Mouse (Mus musculus) ES-CJ7 (cell line): ENCODE data around the gene Olfr1297.

ENCODE experiments used
- DNase-seq: peaks from one replicate; pipeline ENCODE4 v3.0.0; 2011; ENCODE audit warnings: low read depth, low spot score

The Olfr1297 gene

GRCm38 (mm10) chr2:111626397-111626796, at the start of gene Olfr1297:
Gene Olfr1297, minus strand, starts transcription at chr2:111626497.
- no peak for DNase-seq

GRCm38 (mm10) chr2:111661119-111661518, 34.8 kb upstream of the Olfr1297 start, which contains the start of gene Olfr1299:
Gene Olfr1299, plus strand, starts transcription at chr2:111661419.
- no peak for DNase-seq

GRCm38 (mm10) chr2:111649101-111649500, 22.8 kb upstream of the Olfr1297 start, which contains the start of gene Olfr1298:
Gene Olfr1298, minus strand, starts transcription at chr2:111649201.
- DNase-seq: no peak

GRCm38 (mm10) chr2:111569581-111569980, 56.7 kb downstream of the Olfr1297 start, which contains the start of gene Olfr1295:
Gene Olfr1295, minus strand, starts transcription at chr2:111569681.
- DNase-seq: no peak
